Mouse (Mus musculus) heart, embryonic 15.5 days (tissue): ENCODE measurements around the gene Ppp2r5a. TPM values are rescaled to one million over a fixed set of nuclear protein-coding genes. Genes with fewer than 3 reads are reported as not detected.

Experiments used
- ATAC-seq: fragments of 200-750 bp; cut with Nextera tagmentation; replicated peaks from 2 replicates; pipeline ENCODE4 v1.8.0; 2017; ENCODE audit warnings: low read depth, moderate TSS enrichment; ENCODE audit not compliant: insufficient number of reproducible peaks, insufficient read depth, low FRiP score
- H3K27ac ChIP-seq: fragments of 300-500 bp; sonication (generic); 2 replicates; pipeline ENCODE4 v1.5.1; 2015; ENCODE audit warnings: mild to moderate bottlenecking, inconsistent platforms
- H3K27me3 ChIP-seq: fragments of 300-500 bp; sonication (generic); 2 replicates; pipeline ENCODE4 v1.6.1; 2015; ENCODE audit warnings: inconsistent platforms
- H3K36me3 ChIP-seq: fragments of 300-500 bp; sonication (generic); 2 replicates; pipeline ENCODE4 v1.6.1; 2015; ENCODE audit warnings: mild to moderate bottlenecking, inconsistent platforms
- H3K4me1 ChIP-seq: fragments of 300-500 bp; sonication (generic); replicated peaks from 2 replicates; pipeline ENCODE4 v1.6.1; 2015; ENCODE audit warnings: inconsistent platforms
- H3K4me2 ChIP-seq: fragments of 300-500 bp; sonication (generic); 2 replicates; pipeline ENCODE4 v1.6.1; 2015; ENCODE audit warnings: inconsistent platforms, mild to moderate bottlenecking, moderate library complexity
- H3K4me3 ChIP-seq: fragments of 300-500 bp; sonication (generic); 2 replicates; pipeline ENCODE4 v1.5.1; 2015; ENCODE audit warnings: mild to moderate bottlenecking, inconsistent platforms
- H3K9ac ChIP-seq: fragments of 300-500 bp; sonication (generic); 2 replicates; pipeline ENCODE4 v1.6.1; 2015; ENCODE audit warnings: mild to moderate bottlenecking, inconsistent platforms
- H3K9me3 ChIP-seq: fragments of 300-500 bp; sonication (generic); replicated peaks from 2 replicates; pipeline ENCODE4 v1.6.1; 2016; ENCODE audit warnings: inconsistent platforms
- WGBS: fragments of 180-500 bp; shearing (Covaris S2); methylation state at CpG from one replicate; pipeline ENCODE4 v1.1.7; 2015; ENCODE audit warnings: mixed read lengths; 5-methylcytosine and 5-hydroxymethylcytosine counted together
- polyA plus RNA-seq: library from polyadenylated mRNA; unstranded; fragments of >200 nt; fragmentation: Nextera tagmentation; extraction: Ambion mirVana; gene quantifications from 2 replicates; pipeline ENCODE4 v1.2.1, GENCODE M21; 2015

Gene Ppp2r5a
- polyA plus RNA-seq, 1 experiment from 2014 or later = 31.1 TPM

DNA sequence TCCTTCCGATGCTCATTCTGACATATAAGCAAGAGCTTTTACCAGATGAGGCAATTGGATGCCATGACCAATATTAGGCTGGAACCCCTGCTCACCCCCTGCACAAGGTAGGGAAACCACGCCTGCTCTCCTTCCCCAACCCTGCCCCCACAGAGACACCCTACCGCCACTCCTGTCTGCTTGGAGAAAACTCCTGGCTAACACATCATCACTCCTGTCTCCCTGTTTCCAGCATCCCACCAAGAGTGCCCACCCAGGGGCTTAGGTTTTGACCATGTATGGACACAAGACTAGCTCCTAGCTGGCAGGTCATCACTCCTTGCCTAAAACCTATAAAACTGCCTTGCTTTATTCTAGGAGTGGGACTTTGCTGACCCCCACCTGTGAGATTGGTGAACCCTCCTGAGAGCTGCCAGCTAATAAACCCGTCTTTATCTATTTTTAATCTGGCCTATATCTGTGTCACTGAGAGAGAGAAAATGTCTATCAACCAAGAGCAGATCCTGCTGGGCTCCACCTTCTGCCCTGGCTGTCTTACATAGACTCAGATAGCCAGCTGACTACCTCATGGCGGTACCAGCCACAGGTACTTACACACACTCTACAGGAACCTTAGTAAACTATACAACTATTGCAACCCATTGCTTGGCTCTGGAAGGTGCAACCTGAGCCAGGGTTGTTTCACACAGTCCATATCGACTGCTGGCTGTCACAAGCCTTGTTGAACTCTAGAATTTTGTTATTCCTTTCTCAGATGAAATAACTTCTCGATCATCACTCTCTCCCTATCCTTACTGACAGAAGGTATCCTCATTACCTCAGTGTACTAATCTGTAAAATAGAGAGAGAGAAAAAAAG is 78.1 kb downstream of the Ppp2r5a start:
- WGBS = 74% methylated on average over 7 of the region's 7 CpGs
- H3K4me3 ChIP-seq = no peak overlapping the region

GRCm38 (mm10) chr1:191323381-191323780 is 79.7 kb downstream of the Ppp2r5a start:
- no peak overlapping the region for H3K9ac ChIP-seq
- H3K27ac ChIP-seq = no peak overlapping the region
- 83% methylated on average over 3 of the region's 3 CpGs for WGBS
- ATAC-seq = no peak
- no peak overlapping the region for H3K4me3 ChIP-seq
- H3K4me1 ChIP-seq = peaks cover 27% of the 10 kb centered on the region
- no peaks in the 10 kb centered on the region for H3K27me3 ChIP-seq
- H3K4me2 ChIP-seq = no peak overlapping the region
- H3K36me3 ChIP-seq = no peaks in the 10 kb centered on the region
- no peaks in the 10 kb centered on the region for H3K9me3 ChIP-seq

More for the DNA sequence above, 78.1 kb downstream of the Ppp2r5a start:
- no peak overlapping the region for H3K27ac ChIP-seq
- no peaks in the 10 kb centered on the region for H3K36me3 ChIP-seq
- no peak for ATAC-seq
- H3K9ac ChIP-seq = no peak overlapping the region
- H3K9me3 ChIP-seq = no peaks in the 10 kb centered on the region
- no peaks in the 10 kb centered on the region for H3K27me3 ChIP-seq
- H3K4me2 ChIP-seq = peak overlapping the region; percentile 95
- H3K4me1 ChIP-seq = peaks cover 26% of the 10 kb centered on the region

DNA sequence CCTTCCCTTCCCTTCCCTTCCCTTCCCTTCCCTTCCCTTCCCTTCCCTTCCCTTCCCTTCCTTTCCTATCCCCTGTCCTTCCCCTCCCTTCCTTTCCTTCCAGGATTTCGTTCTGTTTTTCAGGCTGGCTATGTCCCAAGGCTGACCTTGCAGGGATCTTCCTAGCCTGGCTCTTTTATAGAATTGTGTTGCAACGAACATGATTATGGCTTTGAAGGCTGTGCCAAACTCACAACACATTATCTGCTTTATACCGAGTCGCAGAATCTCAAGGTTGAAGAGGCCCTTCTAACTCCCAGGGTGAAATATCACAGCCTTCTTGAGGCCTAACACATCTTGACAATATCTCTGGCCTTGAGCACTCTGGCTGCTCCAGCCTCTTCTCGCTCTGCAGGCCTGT is 84.4 kb downstream of the Ppp2r5a start:
- Histone ChIP-seq H3K9ac (no peak overlapping the region), H3K9me3 (no peaks in the 10 kb centered on the region), H3K4me2 (no peak overlapping the region), H3K27ac (peak overlapping the region; percentile 64), H3K4me1 (peaks cover 8% of the 10 kb centered on the region), H3K27me3 (no peaks in the 10 kb centered on the region), H3K4me3 (no peak overlapping the region), H3K36me3 (no peaks in the 10 kb centered on the region)
- WGBS = 26% methylated on average over 5 of the region's 5 CpGs
- no peak for ATAC-seq

DNA sequence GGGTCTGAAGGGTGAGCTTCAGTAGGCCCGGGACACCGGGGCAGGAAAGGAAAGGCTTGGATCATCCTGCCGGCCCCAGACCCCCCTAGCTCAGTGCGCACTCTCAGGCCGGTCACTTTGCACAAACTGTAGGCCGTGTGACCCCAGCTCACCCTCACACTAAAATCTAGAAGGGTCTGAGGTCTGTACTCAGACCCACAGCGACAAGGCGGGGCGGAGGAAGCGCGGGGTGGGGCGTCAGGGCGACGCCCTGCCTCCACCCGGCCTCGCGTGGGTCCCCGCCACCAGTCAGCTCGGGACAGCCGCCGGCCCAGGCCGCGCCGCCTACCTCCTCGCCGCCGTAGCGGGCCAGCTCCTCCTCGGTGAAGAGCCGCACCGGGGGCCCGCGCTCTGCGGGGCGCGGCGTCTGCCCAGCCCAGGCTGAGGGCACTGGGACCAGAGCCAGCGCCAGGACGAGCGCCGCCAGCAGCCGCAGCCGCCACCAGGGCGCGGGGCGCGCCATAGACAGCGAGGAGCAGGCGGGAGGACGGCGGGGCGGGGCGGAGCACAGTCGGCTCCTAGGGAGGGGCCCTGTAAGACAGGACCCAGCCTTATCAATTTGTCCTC is 85.4 kb downstream of the Ppp2r5a start, which contains the start of gene Nenf:
TSS of gene Nenf (minus strand) at position 604 of the 606 bp plus-strand sequence.
- H3K27ac ChIP-seq = peak within 1 kb of the TSS; percentile 85
- peak within 1 kb of the TSS; percentile 77 for H3K4me2 ChIP-seq
- peak; percentile 85 for ATAC-seq
- H3K9me3 ChIP-seq = no peaks in the 10 kb centered on the region
- peak within 1 kb of the TSS; percentile 78 for H3K4me3 ChIP-seq
- no peaks in the 10 kb centered on the region for H3K36me3 ChIP-seq
- no peaks in the 10 kb centered on the region for H3K27me3 ChIP-seq
- under 1% methylated on average over 54 of the region's 54 CpGs for WGBS
- H3K9ac ChIP-seq = peak within 1 kb of the TSS; percentile 90
- H3K4me1 ChIP-seq = peaks cover 14% of the 10 kb centered on the region

DNA sequence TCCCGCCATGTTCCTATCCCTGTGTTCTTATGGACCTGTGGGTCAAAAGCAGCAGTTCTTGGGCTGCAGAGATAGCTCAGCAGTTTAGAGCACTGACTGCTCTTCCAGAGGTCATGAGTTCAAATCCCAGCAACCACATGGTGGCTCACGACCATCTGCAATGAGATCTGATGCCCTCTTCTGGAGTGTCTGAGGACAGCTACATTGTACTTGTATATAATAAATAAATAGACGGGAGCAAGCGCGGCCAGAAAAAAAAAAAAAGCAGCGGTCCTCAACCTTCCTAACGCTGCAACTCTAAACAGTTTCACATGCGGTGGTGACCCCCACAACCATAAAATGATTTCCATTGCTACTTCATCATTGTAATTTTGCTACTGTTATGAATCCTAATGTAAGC is 86.3 kb downstream of the Ppp2r5a start:
- H3K9ac ChIP-seq = no peak overlapping the region
- H3K27ac ChIP-seq = no peak overlapping the region
- peaks cover 17% of the 10 kb centered on the region for H3K4me1 ChIP-seq
- H3K4me2 ChIP-seq = peak overlapping the region; percentile 77
- no peaks in the 10 kb centered on the region for H3K36me3 ChIP-seq
- WGBS = 88% methylated on average over 8 of the region's 8 CpGs
- no peak for ATAC-seq
- H3K4me3 ChIP-seq = peak overlapping the region; percentile 78; the same call in 1 of the 2 replicates
- no peaks in the 10 kb centered on the region for H3K27me3 ChIP-seq
- no peaks in the 10 kb centered on the region for H3K9me3 ChIP-seq

DNA sequence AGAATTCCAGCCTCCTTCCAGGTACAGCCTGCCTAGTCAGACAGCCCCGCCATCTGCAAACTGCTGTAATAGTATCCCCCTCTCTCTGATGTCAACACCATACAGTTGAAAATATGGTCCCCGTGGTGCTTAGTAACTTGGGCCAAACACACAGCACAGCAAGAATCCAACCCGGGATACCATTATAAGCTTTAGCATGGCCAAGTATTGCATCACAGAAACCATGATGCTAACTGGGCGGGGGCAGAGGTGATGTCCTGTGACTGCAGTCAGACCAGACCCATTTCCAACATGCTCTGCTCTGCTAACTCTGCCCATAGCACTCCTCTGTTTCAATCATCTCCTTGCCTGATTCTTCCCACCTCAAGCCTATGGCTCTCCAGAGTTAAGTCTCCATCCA is 89.1 kb downstream of the Ppp2r5a start:
- H3K9me3 ChIP-seq = no peaks in the 10 kb centered on the region
- no peak overlapping the region for H3K9ac ChIP-seq
- WGBS = 57% methylated on average over 4 of the region's 4 CpGs
- no peak for ATAC-seq
- H3K36me3 ChIP-seq = 0 out of 2 replicates have a peak, but pooled peaks cover 3% of the 10 kb centered on the region
- H3K27ac ChIP-seq = no peak overlapping the region
- no peaks in the 10 kb centered on the region for H3K27me3 ChIP-seq
- no peak overlapping the region for H3K4me3 ChIP-seq
- peaks cover 16% of the 10 kb centered on the region for H3K4me1 ChIP-seq
- H3K4me2 ChIP-seq = no peak overlapping the region

- peak overlapping the region; percentile 70 for H3K9ac ChIP-seq
- peaks cover 5% of the 10 kb centered on the region for H3K36me3 ChIP-seq
- peak overlapping the region; percentile 77 for H3K4me3 ChIP-seq
- H3K27ac ChIP-seq = peak overlapping the region; percentile 89
- 54% methylated on average over 6 of the region's 6 CpGs for WGBS
- peak overlapping the region; percentile 66 for H3K4me2 ChIP-seq
- no peak for ATAC-seq
- peaks cover 14% of the 10 kb centered on the region for H3K4me1 ChIP-seq
- no peaks in the 10 kb centered on the region for H3K27me3 ChIP-seq
- no peaks in the 10 kb centered on the region for H3K9me3 ChIP-seq
These were observed 89.9 kb downstream of the Ppp2r5a start for GRCm38 (mm10) chr1:191313158-191313557.

DNA sequence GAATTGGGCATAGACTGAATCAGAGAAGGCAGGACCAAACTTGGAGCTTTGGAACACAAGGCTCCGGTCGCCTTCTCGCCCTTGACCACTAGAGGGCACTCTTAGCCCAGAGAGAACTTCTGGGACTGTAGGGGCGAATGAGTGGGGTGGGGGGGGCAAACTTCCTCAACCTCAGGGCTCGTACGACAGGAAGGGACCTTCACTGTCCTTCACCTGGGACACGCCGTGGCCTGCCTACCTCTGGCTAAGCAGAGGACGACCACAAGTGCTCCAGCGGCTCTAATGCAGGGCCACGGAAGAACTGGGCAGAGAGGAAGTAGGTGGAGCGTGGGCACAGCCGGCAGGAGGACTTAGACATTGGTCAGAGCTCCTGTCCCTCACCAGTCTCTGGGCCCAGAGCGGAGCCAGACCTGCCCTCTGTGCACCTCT is 90.5 kb downstream of the Ppp2r5a start:
- Histone ChIP-seq H3K4me2 (peak overlapping the region; percentile 66), H3K27ac (peak overlapping the region; percentile 89), H3K9me3 (no peaks in the 10 kb centered on the region), H3K4me1 (peaks cover 14% of the 10 kb centered on the region), H3K9ac (peak overlapping the region; percentile 70), H3K4me3 (peak overlapping the region; percentile 77), H3K27me3 (no peaks in the 10 kb centered on the region), H3K36me3 (peaks cover 10% of the 10 kb centered on the region)
- peak; percentile 94 for ATAC-seq
- WGBS = 0% methylated on average over 14 of the region's 14 CpGs

DNA sequence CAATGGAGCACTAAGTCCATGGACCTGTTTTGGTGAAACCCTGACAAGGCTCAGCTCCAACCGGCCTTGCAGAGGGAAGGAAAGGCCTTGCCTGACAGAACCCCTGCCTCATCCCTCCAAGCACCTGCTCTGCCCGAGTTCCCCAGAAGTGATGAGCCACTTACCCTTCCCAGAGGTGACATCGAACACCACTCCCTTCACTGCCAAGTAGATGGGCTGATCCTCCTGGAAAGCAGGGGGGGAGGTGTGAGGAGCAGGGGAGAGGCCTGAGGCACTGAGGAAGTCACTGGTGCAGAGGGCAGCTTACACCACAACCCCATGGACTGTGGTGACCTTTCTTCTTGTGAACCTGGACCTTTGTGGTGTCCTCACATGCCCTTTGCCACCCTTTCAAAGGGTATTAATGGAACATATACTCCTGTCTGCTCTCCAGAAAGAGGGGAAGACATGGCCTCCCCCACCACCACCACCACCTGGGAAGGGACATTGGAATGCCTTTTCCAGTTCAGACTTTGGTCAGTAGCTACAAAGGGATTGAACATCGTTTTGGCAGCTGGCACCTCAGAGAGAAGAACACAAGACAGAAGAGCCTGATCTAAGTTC is 91.7 kb downstream of the Ppp2r5a start:
- no peaks in the 10 kb centered on the region for H3K9me3 ChIP-seq
- 63% methylated on average over 4 of the region's 4 CpGs for WGBS

DNA sequence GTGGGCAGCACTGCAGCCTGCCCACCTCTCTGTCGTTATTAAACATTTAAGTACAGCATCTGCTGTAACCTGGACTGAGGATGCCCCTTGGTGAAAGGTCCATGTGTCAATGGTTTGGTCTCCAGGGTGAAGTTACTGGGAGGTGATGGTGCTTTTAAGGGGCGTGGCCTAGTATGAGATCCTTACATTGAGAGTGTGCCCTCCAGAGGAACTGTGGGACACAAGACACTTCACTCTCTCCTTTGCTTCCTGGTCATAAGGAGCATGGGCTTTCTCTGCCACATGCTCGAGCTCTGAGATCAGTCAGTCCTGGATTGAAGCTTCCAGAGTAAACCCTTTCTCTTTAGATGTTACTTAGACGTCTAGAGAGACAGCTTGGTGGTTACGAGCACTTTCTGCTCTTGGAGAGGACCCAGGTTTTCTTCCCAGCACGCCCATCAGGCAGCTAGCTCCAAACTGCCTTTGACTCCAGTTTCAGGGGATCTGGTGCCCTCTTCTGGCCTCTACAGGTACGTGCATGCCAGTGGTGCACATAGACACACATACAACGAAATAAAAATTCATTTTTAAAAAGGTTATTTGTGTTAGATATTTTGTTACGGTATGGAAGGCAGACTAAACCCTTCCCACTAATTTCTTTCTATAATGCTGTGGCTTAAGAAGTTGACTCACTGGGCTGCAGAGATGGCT is 95.2 kb downstream of the Ppp2r5a start:
- Histone ChIP-seq H3K27me3 (no peaks in the 10 kb centered on the region), H3K4me1 (peaks cover 9% of the 10 kb centered on the region), H3K27ac (no peak overlapping the region), H3K9me3 (no peaks in the 10 kb centered on the region), H3K36me3 (peaks cover 10% of the 10 kb centered on the region), H3K4me2 (no peak overlapping the region), H3K9ac (no peak overlapping the region), H3K4me3 (no peak overlapping the region)
- ATAC-seq = no peak
- WGBS = 82% methylated on average over 9 of the region's 9 CpGs

More for the DNA sequence above, 91.7 kb downstream of the Ppp2r5a start:
- no peak overlapping the region for H3K27ac ChIP-seq
- H3K4me1 ChIP-seq = peaks cover 9% of the 10 kb centered on the region
- H3K36me3 ChIP-seq = peaks cover 10% of the 10 kb centered on the region
- no peak overlapping the region for H3K4me3 ChIP-seq
- H3K9ac ChIP-seq = no peak overlapping the region
- no peaks in the 10 kb centered on the region for H3K27me3 ChIP-seq
- no peak for ATAC-seq
- H3K4me2 ChIP-seq = no peak overlapping the region

- no peaks in the 10 kb centered on the region for H3K27me3 ChIP-seq
- H3K4me3 ChIP-seq = no peak overlapping the region
- peaks cover 10% of the 10 kb centered on the region for H3K36me3 ChIP-seq
- WGBS = 86% methylated on average over 9 of the region's 9 CpGs
- no peak overlapping the region for H3K27ac ChIP-seq
- peaks cover 13% of the 10 kb centered on the region for H3K4me1 ChIP-seq
- no peak overlapping the region for H3K4me2 ChIP-seq
- no peak overlapping the region for H3K9ac ChIP-seq
- H3K9me3 ChIP-seq = no peaks in the 10 kb centered on the region
- ATAC-seq = no peak
These were observed 96.8 kb downstream of the Ppp2r5a start for GRCm38 (mm10) chr1:191306316-191306715.
